ENCODE assay signal across 7 mouse cellular contexts in the genomic region with DNA sequence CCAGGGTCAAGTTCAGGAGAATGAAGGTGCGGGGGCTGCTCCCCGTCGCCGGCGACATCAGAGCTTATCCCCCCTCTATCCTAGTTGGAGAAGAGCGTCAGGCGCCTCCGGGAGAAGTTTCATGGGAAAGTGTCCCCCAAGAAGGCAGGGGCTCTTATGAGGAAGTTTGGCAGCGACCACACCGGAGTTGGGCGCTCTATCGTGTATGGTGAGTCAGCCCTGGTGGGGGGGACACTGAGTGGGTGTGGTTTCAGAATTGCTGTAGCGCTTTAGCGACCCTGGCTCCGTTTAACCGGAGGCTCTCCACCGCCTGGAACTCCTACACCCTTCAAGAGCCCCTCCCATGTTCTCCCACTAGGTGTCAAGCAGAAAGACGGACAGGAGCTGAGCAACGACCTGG. TPM values are rescaled to one million over a fixed set of nuclear protein-coding genes. Genes with fewer than 3 reads are reported as not detected.
A peak's percentile ranks its signal among the peaks of the same experiment; 100 is the strongest.
DNase-seq lines count a peak whose midpoint lies in the region; ATAC-seq and TF ChIP-seq lines count a peak whose summit lies in the region.

No protein-coding gene starts in this region.

- H3K36me3 ChIP-seq in liver, adult 2 months (ENCODE audit: control insufficient read depth, insufficient read depth, low read length), result peaks cover 14% of the 10 kb centered on the region
- no peaks in the 10 kb centered on the region for H3K36me3 ChIP-seq in hindbrain, embryonic 13.5 days

- DNase-seq in liver, adult 2 months (ENCODE audit: extremely low read depth, low read depth, low spot score), result no peak
- no peak for DNase-seq in liver
- peak; percentile 29 to 33 for DNase-seq in lung, postnatal 4 days
- DNase-seq in urinary bladder, adult 18-20 months (ENCODE audit: low spot score in 2 of 2), result no peak
- no peak for DNase-seq in right cerebral cortex, postnatal 4 days

- ATAC-seq in hindbrain, embryonic 13.5 days (ENCODE audit: low FRiP score), result no peak

- peak overlapping the region; percentile 86 for H3K27ac ChIP-seq in liver, adult 2 months (replicated peaks; ENCODE audit: insufficient read depth, low read depth, low read length)
- H3K27ac ChIP-seq in cortical plate, adult 2 months (ENCODE audit: insufficient read depth, low read length), result no peak overlapping the region
- H3K27ac ChIP-seq in hindbrain, embryonic 13.5 days, result no peak overlapping the region

- H3K27me3 ChIP-seq in liver, adult 2 months (ENCODE audit: control insufficient read depth, insufficient read depth, low read length), result no peaks in the 10 kb centered on the region
- H3K27me3 ChIP-seq in hindbrain, embryonic 13.5 days, result peaks cover 58% of the 10 kb centered on the region

- TF ChIP-seq CTCF in liver, adult 2 months (IDR thresholded peaks at IDR 0.05; ENCODE audit: low read depth, low read length), result no peak
- no peak for TF ChIP-seq CTCF in cortical plate, adult 2 months (IDR thresholded peaks at IDR 0.05; ENCODE audit: extremely low read depth, insufficient read depth, low read length)

- H3K9me3 ChIP-seq in hindbrain, embryonic 13.5 days, result no peaks in the 10 kb centered on the region

- no peak for TF ChIP-seq POLR2A in liver, adult 2 months (IDR thresholded peaks at IDR 0.05; ENCODE audit: extremely low read depth, insufficient read depth, low read length)
- TF ChIP-seq POLR2A in cortical plate, adult 2 months (IDR thresholded peaks at IDR 0.05; ENCODE audit: extremely low read depth, insufficient read depth, low read length), result no peak

- 10% methylated on average over 19 of the region's 19 CpGs for WGBS in liver, adult 2 months
- whole genome bisulfite sequencing in hindbrain, embryonic 13.5 days, result 5% methylated on average over 19 of the region's 19 CpGs

- H3K4me1 ChIP-seq in liver, adult 2 months (ENCODE audit: control insufficient read depth, insufficient read depth, low read length), result peaks cover 32% of the 10 kb centered on the region
- no peaks in the 10 kb centered on the region for H3K4me1 ChIP-seq in cortical plate, adult 2 months (ENCODE audit: control insufficient read depth, insufficient read depth, low read length)
- H3K4me1 ChIP-seq in hindbrain, embryonic 13.5 days (replicated peaks), result peaks cover 6% of the 10 kb centered on the region

- H3K4me3 ChIP-seq in liver, adult 2 months (ENCODE audit: insufficient read depth, low read depth, low read length), result peak overlapping the region; percentile 82
- H3K4me3 ChIP-seq in cortical plate, adult 2 months (ENCODE audit: insufficient read depth, low read length), result peak overlapping the region; percentile 67
- H3K4me3 ChIP-seq in hindbrain, embryonic 13.5 days, result peak overlapping the region; percentile 30; the same call in 1 of the 2 replicates

- H3K79me2 ChIP-seq in liver, adult 2 months (ENCODE audit: control insufficient read depth, insufficient read depth, low read length), result peaks cover 6% of the 10 kb centered on the region; the same call in 1 of the 2 replicates

- peak overlapping the region; percentile 47 for H3K4me2 ChIP-seq in hindbrain, embryonic 13.5 days

- H3K9ac ChIP-seq in liver, adult 2 months (ENCODE audit: low read depth, low read length), result peak overlapping the region; percentile 93
- no peak overlapping the region; the same call in 1 of the 2 replicates for H3K9ac ChIP-seq in hindbrain, embryonic 13.5 days

RNA-seq across cellular contexts. Expression of gene A230050P20Rik, which starts 0.8 kb away (rescaled TPM):
- total RNA-seq in liver, adult 2 months (2014; rRNA removed), result 14.8 and 17.1 TPM in 2 replicates
- 112 and 186 TPM in 2 replicates for polyA plus RNA-seq in liver, adult 2 months (2012; rRNA removed)
- 237 and 256 TPM in 2 replicates for polyA plus RNA-seq in cortical plate, adult 2 months (2012; rRNA removed)
- 1.9 and 2.3 TPM in 2 replicates for polyA plus RNA-seq in hindbrain, embryonic 13.5 days (2015; fragmentation: Nextera tagmentation; extraction: Ambion mirVana)

RNA-seq across cellular contexts. Expression of gene Angptl6, which starts 10.3 kb away (rescaled TPM):
- 17.6 and 27.9 TPM in 2 replicates for total RNA-seq in liver, adult 2 months (2014; rRNA removed)
- polyA plus RNA-seq in liver, adult 2 months (2012; rRNA removed), result 44.1 and 47.4 TPM in 2 replicates
- 12.6 and 14.5 TPM in 2 replicates for polyA plus RNA-seq in cortical plate, adult 2 months (2012; rRNA removed)
- polyA plus RNA-seq in hindbrain, embryonic 13.5 days (2015; fragmentation: Nextera tagmentation; extraction: Ambion mirVana), result 9.8 and 10.1 TPM in 2 replicates

RNA-seq across cellular contexts. Expression of gene Ppan, which starts 18.7 kb away (rescaled TPM):
- 6.5 and 12.5 TPM in 2 replicates for total RNA-seq in liver, adult 2 months (2014; rRNA removed)
- 32.6 and 69.6 TPM in 2 replicates for polyA plus RNA-seq in liver, adult 2 months (2012; rRNA removed)
- 41.7 and 43.4 TPM in 2 replicates for polyA plus RNA-seq in cortical plate, adult 2 months (2012; rRNA removed)
- polyA plus RNA-seq in hindbrain, embryonic 13.5 days (2015; fragmentation: Nextera tagmentation; extraction: Ambion mirVana), result 46.9 and 50.3 TPM in 2 replicates

RNA-seq across cellular contexts. Expression of gene Eif3g, which starts 29.2 kb away (rescaled TPM):
- total RNA-seq in liver, adult 2 months (2014; rRNA removed), result 51.7 and 60.4 TPM in 2 replicates
- polyA plus RNA-seq in liver, adult 2 months (2012; rRNA removed), result 91.8 and 98.3 TPM in 2 replicates
- polyA plus RNA-seq in cortical plate, adult 2 months (2012; rRNA removed), result 114 and 115 TPM in 2 replicates
- 252 and 265 TPM in 2 replicates for polyA plus RNA-seq in hindbrain, embryonic 13.5 days (2015; fragmentation: Nextera tagmentation; extraction: Ambion mirVana)

RNA-seq across cellular contexts. Expression of gene Rdh8, which starts 50.9 kb away (rescaled TPM):
- not detected in 2 replicates for total RNA-seq in liver, adult 2 months (2014; rRNA removed)
- not detected in 2 replicates for polyA plus RNA-seq in liver, adult 2 months (2012; rRNA removed)
- polyA plus RNA-seq in cortical plate, adult 2 months (2012; rRNA removed), result not detected in 2 replicates
- not detected in 2 replicates for polyA plus RNA-seq in hindbrain, embryonic 13.5 days (2015; fragmentation: Nextera tagmentation; extraction: Ambion mirVana)

Comparison
In these comparisons a context has a peak if more than half of its experiments do, and no peak if none do; other contexts are left out.
1. DNase-seq: peak in lung, postnatal 4 days (2 of 2); none in liver, adult 2 months (single experiment), liver (single experiment), urinary bladder, adult 18-20 months (0 of 2) and right cerebral cortex, postnatal 4 days (single experiment).
2. H3K4me3 ChIP-seq: peak in every context shown above with its lines; median percentile 82 in liver, adult 2 months; 67 in cortical plate, adult 2 months; 30 in hindbrain, embryonic 13.5 days.
3. RNA of gene A230050P20Rik, which starts 0.8 kb away (polyA plus RNA-seq): 237 to 256 TPM in cortical plate, adult 2 months and 112 to 186 TPM in liver, adult 2 months; 1.9 to 2.3 TPM in hindbrain, embryonic 13.5 days; every median in the first group is over 10 times any median in the second.